Mouse (Mus musculus): ENCODE results near the gene Acss1.
A peak's percentile ranks its signal among the peaks of the same experiment; 100 is the strongest.

The Acss1 gene

GRCm38 (mm10) chr2:150665534-150666451, 2.5 kb downstream of the Acss1 start:
- peak; percentile 52 for DNase-seq

GRCm38 (mm10) chr2:150665006-150665405, 3.3 kb downstream of the Acss1 start:
- no peak for DNase-seq

- DNase-seq: peak; percentile 42
Observed at GRCm38 (mm10) chr2:150664152-150664920, 4.0 kb downstream of the Acss1 start.

GRCm38 (mm10) chr2:150663255-150663654, 5.0 kb downstream of the Acss1 start:
- DNase-seq: no peak

GRCm38 (mm10) chr2:150662007-150662406, 6.3 kb downstream of the Acss1 start:
- no peak for DNase-seq

- peak; percentile 42 for DNase-seq
Observed at GRCm38 (mm10) chr2:150660668-150661451, 7.4 kb downstream of the Acss1 start.

GRCm38 (mm10) chr2:150660049-150660448, 8.3 kb downstream of the Acss1 start:
- DNase-seq: peak; percentile 38

- DNase-seq: no peak
Observed at GRCm38 (mm10) chr2:150656975-150657768, 11.1 kb downstream of the Acss1 start.

GRCm38 (mm10) chr2:150656112-150656511, 12.2 kb downstream of the Acss1 start:
- no peak for DNase-seq

GRCm38 (mm10) chr2:150655290-150655689, 13.0 kb downstream of the Acss1 start:
- DNase-seq: no peak

GRCm38 (mm10) chr2:150654814-150655213, 13.5 kb downstream of the Acss1 start:
- DNase-seq: peak; percentile 37

GRCm38 (mm10) chr2:150651366-150651765, 16.9 kb downstream of the Acss1 start:
- no peak for DNase-seq

- no peak for DNase-seq
Observed at GRCm38 (mm10) chr2:150650511-150651074, 17.7 kb downstream of the Acss1 start.

GRCm38 (mm10) chr2:150648300-150648895, 19.9 kb downstream of the Acss1 start:
- no peak for DNase-seq

- peak; percentile 49 for DNase-seq
Observed at GRCm38 (mm10) chr2:150647681-150648299, 20.5 kb downstream of the Acss1 start.

GRCm38 (mm10) chr2:150646411-150647121, 21.7 kb downstream of the Acss1 start:
- no peak for DNase-seq

- DNase-seq: no peak
Observed at GRCm38 (mm10) chr2:150645225-150645624, 23.1 kb downstream of the Acss1 start.

- no peak for DNase-seq
Observed at GRCm38 (mm10) chr2:150643726-150644415, 24.4 kb downstream of the Acss1 start.

GRCm38 (mm10) chr2:150643166-150643565, 25.1 kb downstream of the Acss1 start:
- DNase-seq: no peak

- no peak for DNase-seq
Observed at GRCm38 (mm10) chr2:150638370-150638733, 29.9 kb downstream of the Acss1 start.
